ENCODE assay signal across 2 mouse cellular contexts in the genomic region with DNA sequence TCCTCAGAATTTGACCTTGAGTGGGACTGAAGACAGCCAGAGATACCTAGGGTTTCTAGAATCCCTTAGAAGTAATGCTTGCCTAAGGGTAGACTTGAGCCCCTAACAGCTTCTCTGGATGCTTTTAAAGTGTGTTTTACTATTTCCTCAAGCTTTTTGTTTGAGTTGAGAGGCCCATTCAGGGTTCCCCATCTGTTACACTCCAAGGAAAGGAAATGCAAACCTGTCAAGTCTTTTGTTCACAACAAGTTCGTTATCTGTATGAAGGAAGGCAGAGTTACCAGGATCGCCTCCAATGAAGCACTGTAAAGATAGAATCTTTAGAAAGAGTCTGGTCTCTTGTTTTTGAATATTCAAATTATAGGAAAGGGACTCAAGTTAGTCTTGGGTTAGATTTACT.
TF ChIP-seq lines count a peak whose summit lies in the region.

No protein-coding gene starts in this region.

TF ChIP-seq in CH12.LX, 34 proteins besides CTCF, POLR2A, EP300 and RAD21:
- no peak for TF ChIP-seq KAT2A (IDR thresholded peaks at IDR 0.05; ENCODE audit: insufficient replicate concordance, low read length)

TF ChIP-seq in ES-E14, 5 proteins besides CTCF, POLR2A, EP300 and RAD21:
- TF ChIP-seq ZC3H11A (IDR thresholded peaks at IDR 0.05; ENCODE audit: borderline replicate concordance, low read depth, low read length) (no peak), HCFC1 (IDR thresholded peaks at IDR 0.05; ENCODE audit: borderline replicate concordance, insufficient read depth, low read length) (no peak), ZNF384 (IDR thresholded peaks at IDR 0.05; ENCODE audit: low read depth, low read length) (no peak), CHD2 (IDR thresholded peaks at IDR 0.05; ENCODE audit: low read depth, low read length) (no peak), MAFK (IDR thresholded peaks at IDR 0.05; ENCODE audit: insufficient read depth, low read depth, low read length) (no peak)
